Mouse (Mus musculus): ENCODE results near the gene Gm10563.

DNA sequence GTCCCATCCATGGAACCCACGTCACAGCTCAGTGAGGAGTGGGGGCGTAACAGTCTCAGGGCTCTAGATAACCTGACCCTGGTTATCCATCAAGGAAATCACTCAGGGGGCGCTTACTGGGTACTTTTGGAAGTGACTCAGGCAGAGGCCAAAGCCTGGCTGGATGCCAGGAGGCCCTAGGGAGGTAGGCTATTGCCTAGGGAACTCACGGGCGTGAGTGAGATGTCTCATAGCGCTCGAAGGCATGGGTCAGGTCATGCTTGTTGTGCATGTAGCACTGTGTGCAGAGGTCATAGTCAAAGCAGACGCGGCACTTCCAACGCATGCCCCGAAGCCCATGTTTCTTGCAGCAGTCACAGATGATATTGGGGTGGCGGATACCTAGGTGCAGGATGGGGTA is 15.4 kb upstream of the Gm10563 start:
- TF ChIP-seq EP300 (IDR thresholded peaks at IDR 0.05; ENCODE audit: low read depth) (no peak), CTCF (IDR thresholded peaks at IDR 0.05; ENCODE audit: low read depth) (no peak)

Data from liver, embryonic 14.5 days (tissue).